Mouse (Mus musculus) gastrocnemius, postnatal 10 days (tissue): ENCODE data around the gene Zfp275. TPM values are rescaled to one million over a fixed set of nuclear protein-coding genes. Genes with fewer than 3 reads are reported as not detected.

Source experiments
- total RNA-seq, 2 experiments: library from RNA; stranded (reverse); gene quantifications; 2 replicates each; pipeline ENCODE4 v1.2.3; 2021

The Zfp275 gene
- total RNA-seq, 2 experiments from 2014 or later = 8.5 to 12.8 TPM

Other genes starting within 250 kb of the Zfp275 start
- gene Xlr3a, start 245.5 kb upstream of the Zfp275 start, total RNA-seq = under 1 TPM; 0.20 to 0.59 TPM
- not detected for gene Gm14685, start 225.6 kb upstream of the Zfp275 start, total RNA-seq
- not detected for gene Xlr5b, start 193.8 kb upstream of the Zfp275 start, total RNA-seq
- gene DXBay18, start 193.2 kb upstream of the Zfp275 start, total RNA-seq = not detected
- gene Spin2d, start 165.6 kb upstream of the Zfp275 start, total RNA-seq = not detected
- gene Xlr3b, start 150.4 kb upstream of the Zfp275 start, total RNA-seq = 1 to 10 TPM; 6.6 to 8.4 TPM
- not detected for gene Xlr4b, start 128.3 kb upstream of the Zfp275 start, total RNA-seq
- gene F8a, start 114.3 kb upstream of the Zfp275 start, total RNA-seq = 1 to 10 TPM; 7.5 to 8.2 TPM
- under 1 TPM in 1 of 2 experiments, not detected in 1; 0.80 TPM for gene Xlr4c, start 99.5 kb upstream of the Zfp275 start, total RNA-seq
- under 1 TPM; 0.38 to 0.45 TPM for gene Xlr3c, start 77.2 kb upstream of the Zfp275 start, total RNA-seq
- gene Xlr5a, start 49.6 kb upstream of the Zfp275 start, total RNA-seq = not detected
- gene Xlr5c, start 49.6 kb upstream of the Zfp275 start, total RNA-seq = not detected
- not detected for gene Gm45015, start 5.8 kb upstream of the Zfp275 start, total RNA-seq
- gene Gm18336, start 56.1 kb downstream of the Zfp275 start, total RNA-seq = not detected
- under 1 TPM in 1 of 2 experiments, not detected in 1; 0.05 TPM for gene Zfp92, start 68.5 kb downstream of the Zfp275 start, total RNA-seq
- gene Trex2, start 92.7 kb downstream of the Zfp275 start, total RNA-seq = not detected
- gene Haus7, start 116.4 kb downstream of the Zfp275 start, total RNA-seq = 10 to 100 TPM; 21.2 to 25.1 TPM
- gene Bgn, start 141.0 kb downstream of the Zfp275 start, total RNA-seq = 100 to 1,000 TPM; 303 to 408 TPM
- 1 to 10 TPM; 7.8 to 8.4 TPM for gene Atp2b3, start 160.5 kb downstream of the Zfp275 start, total RNA-seq